Mouse (Mus musculus) bone marrow, adult 2 months (tissue): ENCODE results near the gene Sptbn2. TPM values are rescaled to one million over a fixed set of nuclear protein-coding genes. Genes with fewer than 3 reads are reported as not detected.
"Not testable (repeated sequence)": the region's sequence is repeated elsewhere in the genome, so short reads cannot be mapped to it uniquely, and the experiment has no call there.

Experiments used
- H3K27ac ChIP-seq: fragments of 200-500 bp; 2 replicates; pipeline ENCODE4 v1.5.1; 2012; ENCODE audit warnings: low read depth, mild to moderate bottlenecking, control low read depth, inconsistent platforms, low read length; ENCODE audit not compliant: control insufficient read depth, poor library complexity, insufficient read depth
- H3K4me1 ChIP-seq: fragments of 200-500 bp; 2 replicates; pipeline ENCODE4 v1.6.1; 2011; ENCODE audit warnings: low read length; ENCODE audit not compliant: control insufficient read depth, insufficient read depth
- H3K4me3 ChIP-seq: fragments of 200-500 bp; replicated peaks from 2 replicates; pipeline ENCODE3; 2011; ENCODE audit warnings: mild to moderate bottlenecking, low read depth, low read length, control low read depth; ENCODE audit not compliant: control insufficient read depth
- CTCF ChIP-seq: fragments of 200-500 bp; IDR thresholded peaks from 2 replicates; pipeline ENCODE4 v1.5.1; 2011; ENCODE audit warnings: low read length, control low read depth; ENCODE audit not compliant: control insufficient read depth, insufficient read depth
- POLR2A ChIP-seq: fragments of 200-500 bp; IDR thresholded peaks from 2 replicates; pipeline ENCODE4 v1.6.1; 2011; ENCODE audit warnings: low read depth, mild to moderate bottlenecking, control low read depth, low read length, borderline replicate concordance; ENCODE audit not compliant: control insufficient read depth
- WGBS: fragments of 180-500 bp; shearing (Covaris S2); methylation state at CpG from one replicate; pipeline ENCODE4 v1.1.7; 2018; 5-methylcytosine and 5-hydroxymethylcytosine counted together
- polyA plus RNA-seq: library from polyadenylated mRNA; stranded (reverse); fragments of >200 nt; gene quantifications from 2 replicates; pipeline ENCODE4 v1.2.4, GENCODE M21; 2011; ENCODE audit warnings: low replicate concordance; ENCODE audit not compliant: missing spikeins, insufficient read depth, insufficient read length

The Sptbn2 gene
- polyA plus RNA-seq, 1 experiment, result 0.77 TPM

- WGBS, result 84% methylated on average over 10 of the region's 10 CpGs
These were observed 37.5 kb downstream of the Sptbn2 start for GRCm38 (mm10) chr19:4748493-4748892.

GRCm38 (mm10) chr19:4749975-4750374, 39.0 kb downstream of the Sptbn2 start:
- Histone ChIP-seq H3K27ac (no peak overlapping the region), H3K4me1 (no peaks in the 10 kb centered on the region), H3K4me3 (no peak overlapping the region)
- TF ChIP-seq CTCF, result no peak
- no peak for TF ChIP-seq POLR2A
- 77% methylated on average over 6 of the region's 6 CpGs for WGBS

More at GRCm38 (mm10) chr19:4748493-4748892, 37.5 kb downstream of the Sptbn2 start:
- TF ChIP-seq POLR2A (no peak), CTCF (no peak)
- H3K4me3 ChIP-seq, result no peak overlapping the region
- H3K4me1 ChIP-seq, result no peaks in the 10 kb centered on the region
- H3K27ac ChIP-seq, result no peak overlapping the region

- peak overlapping the region; percentile 94 for H3K27ac ChIP-seq
- H3K4me3 ChIP-seq, result peak overlapping the region; percentile 76
- H3K4me1 ChIP-seq, result no peaks in the 10 kb centered on the region; the same call in 1 of the 2 replicates
- WGBS, result under 1% methylated on average over 10 of the region's 10 CpGs
- no peak for TF ChIP-seq POLR2A
- peak; percentile 99 for TF ChIP-seq CTCF
These were observed 44.7 kb downstream of the Sptbn2 start for GRCm38 (mm10) chr19:4755565-4756192.

GRCm38 (mm10) chr19:4756193-4756911, 45.4 kb downstream of the Sptbn2 start, which contains the start of gene Rbm4b:
Rbm4b (plus strand) TSS chr19:4756497.
- TF ChIP-seq POLR2A (peak; percentile 65; the same call in 1 of the 2 replicates), CTCF (no peak)
- under 1% methylated on average over 63 of the region's 65 CpGs for WGBS
- no peaks in the 10 kb centered on the region; the same call in 1 of the 2 replicates for H3K4me1 ChIP-seq

GRCm38 (mm10) chr19:4756921-4757320, 46.0 kb downstream of the Sptbn2 start:
- Histone ChIP-seq H3K27ac (no peak overlapping the region), H3K4me1 (no peaks in the 10 kb centered on the region; the same call in 1 of the 2 replicates), H3K4me3 (peak overlapping the region; percentile 76)
- TF ChIP-seq POLR2A (no peak), CTCF (no peak)
- WGBS, result 10% methylated on average over 9 of the region's 9 CpGs

More at GRCm38 (mm10) chr19:4756193-4756911, 45.4 kb downstream of the Sptbn2 start, which contains the start of gene Rbm4b:
- Histone ChIP-seq H3K4me3 (peak within 1 kb of the TSS; percentile 76), H3K27ac (peak within 1 kb of the TSS; percentile 94)

GRCm38 (mm10) chr19:4760544-4760943, 49.6 kb downstream of the Sptbn2 start:
- H3K4me3 ChIP-seq, H3K4me1 ChIP-seq, H3K27ac ChIP-seq: not testable (repeated sequence)
- 78% methylated on average over 8 of the region's 8 CpGs for WGBS

GRCm38 (mm10) chr19:4762876-4763275, 51.9 kb downstream of the Sptbn2 start:
- Histone ChIP-seq H3K4me3 (no peak overlapping the region), H3K4me1 (no peaks in the 10 kb centered on the region), H3K27ac (no peak overlapping the region)
- WGBS, result 63% methylated on average over 1 of the region's 1 CpGs
- TF ChIP-seq CTCF (no peak), POLR2A (no peak)

GRCm38 (mm10) chr19:4767507-4768148, 56.7 kb downstream of the Sptbn2 start:
- no peaks in the 10 kb centered on the region for H3K4me1 ChIP-seq
- no peak overlapping the region for H3K4me3 ChIP-seq
- no peak for TF ChIP-seq POLR2A
- TF ChIP-seq CTCF, result no peak
- no peak overlapping the region for H3K27ac ChIP-seq
- 87% methylated on average over 12 of the region's 12 CpGs for WGBS
